Mouse (Mus musculus): Measurements from ENCODE around the gene Csgalnact2.

GRCm38 (mm10) chr6:118126577-118126976, 12.4 kb downstream of the Csgalnact2 start:
- TF ChIP-seq CTCF (IDR thresholded peaks at IDR 0.05) (no peak), EP300 (IDR thresholded peaks at IDR 0.05; ENCODE audit: insufficient read depth, low read depth, low read length) (no peak), POLR2A (IDR thresholded peaks at IDR 0.05; ENCODE audit: insufficient read depth, low read depth, low read length) (no peak)
